Mouse (Mus musculus): ENCODE data around the gene Brdt. TPM values are rescaled to one million over a fixed set of nuclear protein-coding genes. Genes with fewer than 3 reads are reported as not detected.

The Brdt gene
- polyA plus RNA-seq, 1 experiment from 2014 or later, result 4.9 TPM

- ATAC-seq (ENCODE audit: low read depth), result no peak
- Histone ChIP-seq H3K4me1 (ENCODE audit: control insufficient read depth, insufficient read depth, low read length) (no peaks in the 10 kb centered on the region), H3K4me3 (ENCODE audit: low read depth, low read length) (peak within 1 kb of the TSS; percentile 62), H3K27ac (ENCODE audit: low read depth, low read length) (no peak within 1 kb of the TSS), H3K9me3 (ENCODE audit: control insufficient read depth, low read length) (no peaks in the 10 kb centered on the region), H3K36me3 (ENCODE audit: control insufficient read depth, insufficient read depth, low read length) (no peaks in the 10 kb centered on the region), H3K9ac (replicated peaks; ENCODE audit: low read depth, low read length) (peak within 1 kb of the TSS; percentile 69), H3K4me2 (ENCODE audit: low read depth, low read length) (peak within 1 kb of the TSS; percentile 100), H3K27me3 (ENCODE audit: control insufficient read depth, insufficient read depth, low read length) (peaks cover 12% of the 10 kb centered on the region)
- WGBS, result 22% methylated on average over 5 of the region's 5 CpGs
Measured at GRCm38 (mm10) chr5:107402436-107402835, 71.5 kb downstream of the Brdt start, which contains the start of gene Ephx4. Gene Ephx4 (plus strand): TSS chr5:107402736.

- Histone ChIP-seq H3K9me3 (ENCODE audit: control insufficient read depth, low read length) (no peaks in the 10 kb centered on the region), H3K4me2 (ENCODE audit: low read depth, low read length) (peak overlapping the region; percentile 100), H3K27me3 (ENCODE audit: control insufficient read depth, insufficient read depth, low read length) (peaks cover 12% of the 10 kb centered on the region), H3K9ac (replicated peaks; ENCODE audit: low read depth, low read length) (peak overlapping the region; percentile 69), H3K36me3 (ENCODE audit: control insufficient read depth, insufficient read depth, low read length) (no peaks in the 10 kb centered on the region), H3K27ac (ENCODE audit: low read depth, low read length) (no peak overlapping the region), H3K4me1 (ENCODE audit: control insufficient read depth, insufficient read depth, low read length) (no peaks in the 10 kb centered on the region), H3K4me3 (ENCODE audit: low read depth, low read length) (peak overlapping the region; percentile 62)
- ATAC-seq (ENCODE audit: low read depth), result peak; percentile 84
- under 1% methylated on average over 62 of the region's 80 CpGs for WGBS
Measured at GRCm38 (mm10) chr5:107403011-107403946, 72.3 kb downstream of the Brdt start.

GRCm38 (mm10) chr5:107403947-107404684 is 73.2 kb downstream of the Brdt start:
- no peak for ATAC-seq (ENCODE audit: low read depth)
- 29% methylated on average over 12 of the region's 12 CpGs for WGBS
- Histone ChIP-seq H3K27ac (ENCODE audit: low read depth, low read length) (no peak overlapping the region), H3K9me3 (ENCODE audit: control insufficient read depth, low read length) (no peaks in the 10 kb centered on the region), H3K4me2 (ENCODE audit: low read depth, low read length) (peak overlapping the region; percentile 100), H3K36me3 (ENCODE audit: control insufficient read depth, insufficient read depth, low read length) (no peaks in the 10 kb centered on the region), H3K4me1 (ENCODE audit: control insufficient read depth, insufficient read depth, low read length) (no peaks in the 10 kb centered on the region), H3K27me3 (ENCODE audit: control insufficient read depth, insufficient read depth, low read length) (peaks cover 12% of the 10 kb centered on the region), H3K9ac (replicated peaks; ENCODE audit: low read depth, low read length) (peak overlapping the region; percentile 69), H3K4me3 (ENCODE audit: low read depth, low read length) (peak overlapping the region; percentile 62)

GRCm38 (mm10) chr5:107405361-107405760 is 74.4 kb downstream of the Brdt start:
- H3K27me3 ChIP-seq (ENCODE audit: control insufficient read depth, insufficient read depth, low read length), result peaks cover 12% of the 10 kb centered on the region
- no peaks in the 10 kb centered on the region for H3K4me1 ChIP-seq (ENCODE audit: control insufficient read depth, insufficient read depth, low read length)
- no peak for ATAC-seq (ENCODE audit: low read depth)
- no peaks in the 10 kb centered on the region for H3K9me3 ChIP-seq (ENCODE audit: control insufficient read depth, low read length)
- no peaks in the 10 kb centered on the region for H3K36me3 ChIP-seq (ENCODE audit: control insufficient read depth, insufficient read depth, low read length)
- H3K4me3 ChIP-seq (ENCODE audit: low read depth, low read length), result no peak overlapping the region
- H3K27ac ChIP-seq (ENCODE audit: low read depth, low read length), result no peak overlapping the region
- no peak overlapping the region for H3K4me2 ChIP-seq (ENCODE audit: low read depth, low read length)
- WGBS, result 84% methylated on average over 4 of the region's 4 CpGs
- H3K9ac ChIP-seq (replicated peaks; ENCODE audit: low read depth, low read length), result no peak overlapping the region

- no peak overlapping the region for H3K4me3 ChIP-seq (ENCODE audit: low read depth, low read length)
- H3K9me3 ChIP-seq (ENCODE audit: control insufficient read depth, low read length), result no peaks in the 10 kb centered on the region
- no peak overlapping the region for H3K27ac ChIP-seq (ENCODE audit: low read depth, low read length)
- H3K4me1 ChIP-seq (ENCODE audit: control insufficient read depth, insufficient read depth, low read length), result no peaks in the 10 kb centered on the region
- no peak for ATAC-seq (ENCODE audit: low read depth)
- peaks cover under 1% of the 10 kb centered on the region; the same call in 1 of the 2 replicates for H3K27me3 ChIP-seq (ENCODE audit: control insufficient read depth, insufficient read depth, low read length)
- H3K9ac ChIP-seq (replicated peaks; ENCODE audit: low read depth, low read length), result no peak overlapping the region
- WGBS, result 93% methylated on average over 1 of the region's 1 CpGs
- H3K36me3 ChIP-seq (ENCODE audit: control insufficient read depth, insufficient read depth, low read length), result no peaks in the 10 kb centered on the region
- no peak overlapping the region for H3K4me2 ChIP-seq (ENCODE audit: low read depth, low read length)
Measured at GRCm38 (mm10) chr5:107410305-107410704, 79.3 kb downstream of the Brdt start.

GRCm38 (mm10) chr5:107411326-107411725 is 80.4 kb downstream of the Brdt start:
- no peaks in the 10 kb centered on the region for H3K36me3 ChIP-seq (ENCODE audit: control insufficient read depth, insufficient read depth, low read length)
- no peaks in the 10 kb centered on the region for H3K27me3 ChIP-seq (ENCODE audit: control insufficient read depth, insufficient read depth, low read length)
- H3K9ac ChIP-seq (replicated peaks; ENCODE audit: low read depth, low read length), result no peak overlapping the region
- no peak overlapping the region for H3K27ac ChIP-seq (ENCODE audit: low read depth, low read length)
- 78% methylated on average over 4 of the region's 4 CpGs for whole genome bisulfite sequencing
- no peak overlapping the region for H3K4me3 ChIP-seq (ENCODE audit: low read depth, low read length)
- H3K4me1 ChIP-seq (ENCODE audit: control insufficient read depth, insufficient read depth, low read length), result no peaks in the 10 kb centered on the region
- H3K9me3 ChIP-seq (ENCODE audit: control insufficient read depth, low read length), result no peaks in the 10 kb centered on the region
- no peak for ATAC-seq (ENCODE audit: low read depth)
- H3K4me2 ChIP-seq (ENCODE audit: low read depth, low read length), result no peak overlapping the region

- H3K4me2 ChIP-seq (ENCODE audit: low read depth, low read length), result no peak overlapping the region
- no peak for ATAC-seq (ENCODE audit: low read depth)
- H3K4me3 ChIP-seq (ENCODE audit: low read depth, low read length), result no peak overlapping the region
- H3K27ac ChIP-seq (ENCODE audit: low read depth, low read length), result no peak overlapping the region
- no peaks in the 10 kb centered on the region for H3K36me3 ChIP-seq (ENCODE audit: control insufficient read depth, insufficient read depth, low read length)
- 86% methylated on average over 2 of the region's 2 CpGs for WGBS
- H3K27me3 ChIP-seq (ENCODE audit: control insufficient read depth, insufficient read depth, low read length), result no peaks in the 10 kb centered on the region
- no peaks in the 10 kb centered on the region for H3K4me1 ChIP-seq (ENCODE audit: control insufficient read depth, insufficient read depth, low read length)
- no peak overlapping the region for H3K9ac ChIP-seq (replicated peaks; ENCODE audit: low read depth, low read length)
- no peaks in the 10 kb centered on the region for H3K9me3 ChIP-seq (ENCODE audit: control insufficient read depth, low read length)
Measured at GRCm38 (mm10) chr5:107412285-107412684, 81.3 kb downstream of the Brdt start.

GRCm38 (mm10) chr5:107415098-107415497 is 84.1 kb downstream of the Brdt start:
- no peaks in the 10 kb centered on the region for H3K9me3 ChIP-seq (ENCODE audit: control insufficient read depth, low read length)
- H3K4me3 ChIP-seq (ENCODE audit: low read depth, low read length), result no peak overlapping the region
- no peaks in the 10 kb centered on the region for H3K36me3 ChIP-seq (ENCODE audit: control insufficient read depth, insufficient read depth, low read length)
- 90% methylated on average over 2 of the region's 2 CpGs for WGBS
- no peak overlapping the region for H3K9ac ChIP-seq (replicated peaks; ENCODE audit: low read depth, low read length)
- no peak overlapping the region for H3K4me2 ChIP-seq (ENCODE audit: low read depth, low read length)
- H3K27me3 ChIP-seq (ENCODE audit: control insufficient read depth, insufficient read depth, low read length), result no peaks in the 10 kb centered on the region
- no peak overlapping the region for H3K27ac ChIP-seq (ENCODE audit: low read depth, low read length)
- H3K4me1 ChIP-seq (ENCODE audit: control insufficient read depth, insufficient read depth, low read length), result no peaks in the 10 kb centered on the region
- no peak for ATAC-seq (ENCODE audit: low read depth)

- Histone ChIP-seq H3K4me3 (ENCODE audit: low read depth, low read length) (no peak overlapping the region), H3K36me3 (ENCODE audit: control insufficient read depth, insufficient read depth, low read length) (no peaks in the 10 kb centered on the region), H3K9ac (replicated peaks; ENCODE audit: low read depth, low read length) (no peak overlapping the region), H3K9me3 (ENCODE audit: control insufficient read depth, low read length) (no peaks in the 10 kb centered on the region), H3K4me1 (ENCODE audit: control insufficient read depth, insufficient read depth, low read length) (no peaks in the 10 kb centered on the region), H3K4me2 (ENCODE audit: low read depth, low read length) (no peak overlapping the region), H3K27me3 (ENCODE audit: control insufficient read depth, insufficient read depth, low read length) (no peaks in the 10 kb centered on the region), H3K27ac (ENCODE audit: low read depth, low read length) (no peak overlapping the region)
- WGBS, result 51% methylated on average over 1 of the region's 1 CpGs
- ATAC-seq (ENCODE audit: low read depth), result no peak
Measured at GRCm38 (mm10) chr5:107421676-107422075, 90.7 kb downstream of the Brdt start.

All from neural tube, embryonic 14.5 days (tissue).